Mouse (Mus musculus) MEL-GATA-1-ER (cell line): Measurements from ENCODE around the gene Mlx.

Source experiments
- DNase-seq: peaks from one replicate; pipeline ENCODE4 v3.0.0-alpha.2; 2012; ENCODE audit warnings: low read depth; ENCODE audit errors: extremely low read depth

The Mlx gene

DNA sequence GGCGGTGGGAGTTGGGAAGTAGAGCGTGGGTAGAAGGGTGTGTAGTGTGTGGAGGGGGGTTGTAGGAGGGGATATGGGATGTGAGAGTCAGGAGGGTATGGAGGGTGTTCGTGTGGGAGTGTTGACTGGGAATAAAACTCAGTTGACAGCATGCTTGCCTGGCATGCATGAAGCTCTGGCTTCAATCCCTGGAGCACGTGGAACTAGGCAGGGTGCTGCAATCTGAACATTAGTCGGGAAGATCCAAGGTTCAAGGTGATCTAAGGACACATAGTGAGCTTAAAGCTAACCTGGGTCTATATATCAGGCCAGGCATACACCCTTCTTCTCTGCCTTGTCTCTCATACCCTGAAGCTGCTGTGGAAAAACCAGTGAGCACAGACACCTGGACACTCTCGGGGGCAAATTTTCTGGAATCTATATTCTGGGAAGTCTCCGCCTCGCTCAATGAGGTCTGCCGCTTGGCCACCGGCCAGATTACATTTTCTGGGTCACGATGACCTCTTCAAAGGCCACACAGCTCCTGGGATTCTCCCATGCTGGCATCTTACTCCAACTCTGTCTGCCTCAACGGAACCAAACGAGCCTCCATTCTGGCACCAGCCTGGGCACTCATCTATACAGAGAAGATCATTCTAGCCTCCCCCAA lies 47.3 kb downstream of the Mlx start:
- no peak for DNase-seq

- DNase-seq, result no peak
Observed at GRCm38 (mm10) chr11:101137000-101137399, 49.9 kb downstream of the Mlx start.

GRCm38 (mm10) chr11:101138536-101139181 lies 51.6 kb downstream of the Mlx start:
- no peak for DNase-seq

- DNase-seq, result no peak
Observed at GRCm38 (mm10) chr11:101140164-101140819, 53.2 kb downstream of the Mlx start.

GRCm38 (mm10) chr11:101141088-101141487 lies 54.0 kb downstream of the Mlx start:
- no peak for DNase-seq
